Mouse (Mus musculus): ENCODE results near the gene Xpo5. TPM values are rescaled to one million over a fixed set of nuclear protein-coding genes. Genes with fewer than 3 reads are reported as not detected.

Gene Xpo5
- total and polyA plus RNA-seq, 3 experiments: 47.5 to 93.4 (median 82.7) TPM

GRCm38 (mm10) chr17:46152847-46153782 lies 49.5 kb upstream of the Xpo5 start, which contains the start of gene Mad2l1bp (continued):
- TF ChIP-seq ZMIZ1 (IDR thresholded peaks at IDR 0.05; ENCODE audit: low read depth, low read length): peak; percentile 98
- TF ChIP-seq NELFE (IDR thresholded peaks at IDR 0.05; ENCODE audit: low read depth, low read length): peak; percentile 98
- TF ChIP-seq ZC3H11A (IDR thresholded peaks at IDR 0.05; ENCODE audit: low read depth, low read length): no peak
- TF ChIP-seq RCOR1 (IDR thresholded peaks at IDR 0.05; ENCODE audit: low read depth, low read length): no peak
- no peak for TF ChIP-seq UBTF (IDR thresholded peaks at IDR 0.05; ENCODE audit: borderline replicate concordance, insufficient read depth, low read depth, low read length)
- TF ChIP-seq USF2 (IDR thresholded peaks at IDR 0.05; ENCODE audit: borderline replicate concordance in 1 of 2, insufficient read depth in 1 of 2, low read depth in 1 of 2, low read length in 2 of 2): no peak
- TF ChIP-seq MAZ (IDR thresholded peaks at IDR 0.05; ENCODE audit: low read depth, low read length): peak; percentile 12; the same call in 1 of the 2 replicates
- no peak for TF ChIP-seq SMC3 (IDR thresholded peaks at IDR 0.05; ENCODE audit: low read depth, low read length)

GRCm38 (mm10) chr17:46154336-46154735 lies 48.2 kb upstream of the Xpo5 start:
- H3K27me3 ChIP-seq (ENCODE audit: control insufficient read depth in 1 of 2, insufficient read depth in 2 of 2, low read length in 2 of 2): no peaks in the 10 kb centered on the region
- peaks cover 4 to 28% of the 10 kb centered on the region in 2 experiments for H3K4me1 ChIP-seq (ENCODE audit: control insufficient read depth in 1 of 2, insufficient read depth in 2 of 2, low read length in 2 of 2)
- peak overlapping the region; percentile 20 for H3K27ac ChIP-seq (ENCODE audit: control insufficient read depth, low read depth, low read length)
- peak overlapping the region; percentile 2 for H3K9ac ChIP-seq (ENCODE audit: control insufficient read depth, low read depth, low read length, poor library complexity, severe bottlenecking)
- H3K4me3 ChIP-seq (ENCODE audit: control insufficient read depth in 1 of 2, insufficient read depth in 1 of 2, low read depth in 2 of 2, low read length in 2 of 2): peak overlapping the region; percentile 0 to 15; a peak in 1 of 4 replicates
- H3K9me3 ChIP-seq (replicated peaks; ENCODE audit: insufficient read depth, low read length): no peaks in the 10 kb centered on the region
- H3K79me2 ChIP-seq (ENCODE audit: control insufficient read depth, insufficient read depth, low read length, poor library complexity): peaks cover 16% of the 10 kb centered on the region
- TF ChIP-seq MYC (IDR thresholded peaks at IDR 0.05; ENCODE audit: low read depth, low read length): no peak
- 0 out of 4 replicates have a peak, but pooled peaks of 1 of the 2 experiments have one; percentile 3 for TF ChIP-seq EP300 (IDR thresholded peaks at IDR 0.05; ENCODE audit: low read depth in 1 of 2, low read length in 2 of 2)
- TF ChIP-seq ETS1 (IDR thresholded peaks at IDR 0.05; ENCODE audit: low read depth, low read length): peak; percentile 24; the same call in 1 of the 2 replicates
- TF ChIP-seq SIN3A (IDR thresholded peaks at IDR 0.05; ENCODE audit: low read length): peak; percentile 40; the same call in 1 of the 2 replicates
- peaks cover 5 to 18% of the 10 kb centered on the region in 2 experiments for H3K36me3 ChIP-seq (ENCODE audit: control insufficient read depth in 1 of 2, insufficient read depth in 2 of 2, low read length in 2 of 2)
- peak; percentile 74 for DNase-seq (ENCODE audit: low read depth, low spot score)

GRCm38 (mm10) chr17:46156680-46157079 lies 45.9 kb upstream of the Xpo5 start:
- H3K4me3 ChIP-seq (ENCODE audit: control insufficient read depth in 1 of 2, insufficient read depth in 1 of 2, low read depth in 2 of 2, low read length in 2 of 2): no peak overlapping the region
- no peak overlapping the region for H3K9ac ChIP-seq (ENCODE audit: control insufficient read depth, low read depth, low read length, poor library complexity, severe bottlenecking)

More at GRCm38 (mm10) chr17:46156680-46157079, 45.9 kb upstream of the Xpo5 start:
- H3K36me3 ChIP-seq (ENCODE audit: control insufficient read depth in 1 of 2, insufficient read depth in 2 of 2, low read length in 2 of 2): peaks cover 0 to 18% of the 10 kb centered on the region in 2 experiments; a peak in 2 of 4 replicates
- H3K27me3 ChIP-seq (ENCODE audit: control insufficient read depth in 1 of 2, insufficient read depth in 2 of 2, low read length in 2 of 2): no peaks in the 10 kb centered on the region
- H3K79me2 ChIP-seq (ENCODE audit: control insufficient read depth, insufficient read depth, low read length, poor library complexity): peaks cover 20% of the 10 kb centered on the region
- H3K27ac ChIP-seq (ENCODE audit: control insufficient read depth, low read depth, low read length): no peak overlapping the region
- TF ChIP-seq ETS1 (IDR thresholded peaks at IDR 0.05; ENCODE audit: low read depth, low read length): peak; percentile 53
- no peak for TF ChIP-seq MYB (IDR thresholded peaks at IDR 0.05; ENCODE audit: low read depth, low read length)
- TF ChIP-seq CHD2 (IDR thresholded peaks at IDR 0.05; ENCODE audit: low read length): no peak
- no peak for TF ChIP-seq USF2 (IDR thresholded peaks at IDR 0.05; ENCODE audit: borderline replicate concordance in 1 of 2, insufficient read depth in 1 of 2, low read depth in 1 of 2, low read length in 2 of 2)
- TF ChIP-seq POLR2AphosphoS2 (IDR thresholded peaks at IDR 0.05; ENCODE audit: low read length): no peak
- no peaks in the 10 kb centered on the region for H3K9me3 ChIP-seq (replicated peaks; ENCODE audit: insufficient read depth, low read length)
- H3K4me1 ChIP-seq (ENCODE audit: control insufficient read depth in 1 of 2, insufficient read depth in 2 of 2, low read length in 2 of 2): peaks cover 5 to 28% of the 10 kb centered on the region in 2 experiments
- DNase-seq (ENCODE audit: low read depth, low spot score): peak; percentile 58

Data from MEL (cell line).